Mouse (Mus musculus) stomach, postnatal 0 days (tissue): ENCODE results near the gene Gm45799.

ENCODE experiments used
- CTCF ChIP-seq: IDR thresholded peaks from 2 replicates; pipeline ENCODE4 v1.5.1; 2016; ENCODE audit warnings: antibody characterized with exemption, low read depth, mild to moderate bottlenecking, moderate library complexity
- EP300 ChIP-seq: optimal IDR thresholded peaks from 2 replicates; pipeline ENCODE3; 2016; ENCODE audit warnings: antibody characterized with exemption

DNA sequence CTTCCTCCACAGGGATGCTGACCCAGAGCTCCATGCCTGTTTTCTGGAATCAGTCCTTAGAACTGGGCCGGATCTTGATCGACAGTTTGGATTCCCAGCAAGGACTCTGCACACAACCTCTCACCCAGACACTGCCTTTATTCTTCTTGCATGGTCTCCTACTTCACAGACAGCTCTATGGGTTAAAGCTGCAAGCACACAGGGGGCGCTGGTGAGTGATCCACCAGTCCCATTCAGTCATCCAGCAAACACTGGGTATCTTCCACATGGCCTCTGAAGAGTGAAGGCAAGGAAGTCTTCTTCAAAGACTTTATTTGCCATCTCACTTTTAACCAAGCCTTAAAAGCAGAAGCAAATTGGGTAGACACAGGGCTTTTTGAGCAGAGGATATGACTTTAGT is 75.0 kb downstream of the Gm45799 start:
- 0 out of 2 replicates have a peak, but pooled peaks have one; percentile 3 for TF ChIP-seq CTCF
- TF ChIP-seq EP300: no peak
